Mouse (Mus musculus) heart, embryonic 16.5 days (tissue): ENCODE measurements around the gene Gal3st1. TPM values are rescaled to one million over a fixed set of nuclear protein-coding genes. Genes with fewer than 3 reads are reported as not detected.

ENCODE experiments used
- ATAC-seq: fragments of 200-750 bp; cut with Nextera tagmentation; replicated peaks from 2 replicates; pipeline ENCODE4 v1.8.0; 2017; ENCODE audit warnings: moderate number of reproducible peaks; ENCODE audit not compliant: insufficient read depth, low FRiP score; ENCODE audit errors: extremely low read depth
- H3K27ac ChIP-seq: fragments of 300-500 bp; sonication (generic); 2 replicates; pipeline ENCODE4 v1.5.1; 2014; ENCODE audit warnings: mild to moderate bottlenecking, low read length, control low read depth, moderate library complexity
- H3K27me3 ChIP-seq: fragments of 300-500 bp; sonication (generic); 2 replicates; pipeline ENCODE4 v1.6.1; 2014; ENCODE audit warnings: low read length, mixed read lengths; ENCODE audit not compliant: control insufficient read depth, insufficient read depth
- H3K36me3 ChIP-seq: fragments of 300-500 bp; sonication (generic); 2 replicates; pipeline ENCODE4 v1.6.1; 2014; ENCODE audit not compliant: control insufficient read depth, insufficient read depth
- H3K4me1 ChIP-seq: fragments of 300-500 bp; sonication (generic); 2 replicates; pipeline ENCODE4 v1.6.1; 2014; ENCODE audit warnings: low read length, mixed read lengths; ENCODE audit not compliant: control insufficient read depth, insufficient read depth
- H3K4me2 ChIP-seq: fragments of 300-500 bp; sonication (generic); 2 replicates; pipeline ENCODE4 v1.6.1; 2014; ENCODE audit warnings: low read depth, mild to moderate bottlenecking, control low read depth, low read length
- H3K4me3 ChIP-seq: fragments of 300-500 bp; sonication (generic); 2 replicates; pipeline ENCODE4 v1.5.1; 2014; ENCODE audit warnings: mild to moderate bottlenecking, control low read depth, low read length
- H3K9ac ChIP-seq: fragments of 300-500 bp; sonication (generic); 2 replicates; pipeline ENCODE4 v1.6.1; 2014; ENCODE audit warnings: low read length, control low read depth
- H3K9me3 ChIP-seq: fragments of 300-500 bp; sonication (generic); replicated peaks from 2 replicates; pipeline ENCODE4 v1.6.1; 2016; ENCODE audit warnings: low read length; ENCODE audit not compliant: control insufficient read depth
- WGBS: fragments of 180-500 bp; shearing (Covaris S2); extraction: QIAGEN DNeasy Blood & Tissue Kit; methylation state at CpG from one replicate; pipeline ENCODE4 v1.1.7; 2014; 5-methylcytosine and 5-hydroxymethylcytosine counted together
- polyA plus RNA-seq: library from polyadenylated mRNA; unstranded; fragments of >200 nt; fragmentation: Nextera tagmentation; extraction: Ambion mirVana; gene quantifications from 2 replicates; pipeline ENCODE4 v1.2.1, GENCODE M21; 2015

Gal3st1 gene
- polyA plus RNA-seq, 1 experiment from 2014 or later = 0.74 TPM

DNA sequence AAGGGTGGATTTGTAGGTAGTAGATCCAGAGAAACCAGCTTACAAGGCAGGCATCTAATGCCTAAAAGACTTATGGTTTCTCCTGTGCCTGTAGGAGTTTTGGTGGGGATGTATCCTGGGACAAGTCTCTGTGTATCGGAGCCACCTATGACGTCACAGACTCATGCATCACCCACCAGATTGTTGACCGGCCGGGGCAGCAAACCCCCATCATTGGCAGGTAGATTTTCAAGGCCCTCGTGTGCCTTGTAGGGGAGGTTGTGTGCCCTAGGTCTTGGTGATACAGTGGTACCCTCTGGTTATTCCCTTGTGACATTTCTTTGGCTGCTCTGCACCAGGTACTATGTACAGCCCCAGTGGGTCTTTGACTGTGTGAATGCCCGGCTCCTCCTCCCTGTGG, 6.8 kb upstream of the Gal3st1 start, which contains the start of gene 4930556J24Rik:
TSS of gene 4930556J24Rik (minus strand) at position 101 of the 400 bp plus-strand sequence.
- H3K4me2 ChIP-seq = no peak within 1 kb of the TSS
- peaks cover 71% of the 10 kb centered on the region for H3K36me3 ChIP-seq
- 88% methylated on average over 6 of the region's 6 CpGs for WGBS
- ATAC-seq = no peak
- no peak within 1 kb of the TSS for H3K27ac ChIP-seq
- H3K4me1 ChIP-seq = no peaks in the 10 kb centered on the region
- no peaks in the 10 kb centered on the region for H3K27me3 ChIP-seq
- H3K4me3 ChIP-seq = no peak within 1 kb of the TSS
- no peak within 1 kb of the TSS for H3K9ac ChIP-seq
- no peaks in the 10 kb centered on the region for H3K9me3 ChIP-seq

DNA sequence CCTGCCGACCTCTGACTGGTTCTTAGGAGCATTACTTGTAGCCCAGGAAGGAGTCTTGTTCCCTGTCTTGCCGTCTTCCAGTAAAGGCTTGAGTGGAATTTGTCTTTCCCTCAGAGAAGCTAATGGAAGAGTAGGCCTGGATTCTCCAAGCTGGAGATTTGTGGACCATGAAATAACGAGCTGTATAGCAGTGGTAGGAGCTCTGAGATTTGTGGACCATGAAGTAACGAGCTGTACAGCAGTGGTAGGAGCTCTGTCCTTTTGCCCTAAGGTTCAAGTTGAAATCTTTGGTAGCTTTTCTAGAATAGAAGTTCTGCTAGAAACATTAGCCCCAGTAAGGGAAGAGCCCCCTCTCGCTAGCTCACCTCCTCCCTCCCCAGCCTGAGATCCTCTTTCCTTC, 5.0 kb upstream of the Gal3st1 start:
- H3K27ac ChIP-seq = no peak overlapping the region
- 92% methylated on average over 5 of the region's 5 CpGs for WGBS
- ATAC-seq = no peak
- H3K36me3 ChIP-seq = peaks cover 55% of the 10 kb centered on the region
- no peak overlapping the region for H3K4me3 ChIP-seq
- no peaks in the 10 kb centered on the region for H3K9me3 ChIP-seq
- H3K9ac ChIP-seq = no peak overlapping the region
- H3K4me1 ChIP-seq = peaks cover 3% of the 10 kb centered on the region
- peaks cover 6% of the 10 kb centered on the region; the same call in 1 of the 2 replicates for H3K27me3 ChIP-seq
- no peak overlapping the region for H3K4me2 ChIP-seq

- no peaks in the 10 kb centered on the region for H3K9me3 ChIP-seq
- peaks cover 3% of the 10 kb centered on the region for H3K4me1 ChIP-seq
- WGBS = 57% methylated on average over 6 of the region's 6 CpGs
- peaks cover 30% of the 10 kb centered on the region for H3K36me3 ChIP-seq
- no peak overlapping the region for H3K9ac ChIP-seq
- H3K4me2 ChIP-seq = no peak overlapping the region
- peaks cover 18% of the 10 kb centered on the region for H3K27me3 ChIP-seq
- no peak overlapping the region for H3K27ac ChIP-seq
- no peak overlapping the region for H3K4me3 ChIP-seq
- ATAC-seq = no peak
Observed at GRCm38 (mm10) chr11:3981536-3981935, 1.9 kb upstream of the Gal3st1 start.

DNA sequence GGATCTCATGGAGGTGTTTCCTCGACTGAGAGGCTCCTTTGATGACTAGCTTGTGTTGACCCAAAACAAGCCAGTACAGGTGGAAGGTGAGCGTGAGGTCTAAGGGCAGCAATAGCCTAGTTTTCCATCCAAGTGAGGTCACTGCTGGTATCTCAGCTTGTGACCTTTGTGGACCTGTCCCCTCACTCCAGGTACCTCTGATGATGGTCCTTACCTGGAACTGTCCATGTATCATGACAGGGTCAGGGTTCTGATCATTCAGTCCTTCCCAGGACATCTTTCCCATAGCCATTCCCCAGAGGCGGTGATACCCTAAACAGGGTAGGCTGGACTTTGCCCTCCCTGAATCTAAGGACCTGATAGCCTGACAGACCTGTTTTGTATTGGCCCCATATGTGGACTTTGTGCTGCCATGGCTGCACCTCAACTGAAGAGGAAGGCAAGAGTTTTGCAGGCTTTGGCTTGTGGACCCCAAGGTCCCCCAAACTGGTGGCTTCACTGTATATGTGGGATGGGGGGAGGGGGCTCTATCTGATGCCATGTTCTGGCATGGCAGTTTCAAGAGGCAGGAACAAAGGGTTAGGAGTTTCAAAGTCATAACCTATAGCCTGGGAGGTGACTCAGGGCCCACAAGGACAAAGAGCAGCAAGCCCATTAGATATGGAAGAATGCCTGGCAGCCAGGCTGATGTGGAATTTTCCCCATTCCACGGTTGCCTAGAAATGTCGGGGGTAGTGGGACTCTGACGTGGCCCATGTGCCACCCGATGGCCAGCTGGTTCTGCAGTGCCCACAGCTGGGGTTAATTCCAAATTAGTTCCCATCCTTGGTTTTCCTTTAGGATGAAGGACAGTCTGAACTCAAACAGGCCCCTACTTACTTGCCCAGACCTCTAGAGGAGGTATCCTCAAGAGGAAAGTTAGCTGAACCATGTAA, 894 bp upstream of the Gal3st1 start:
- no peak for ATAC-seq
- Histone ChIP-seq H3K9ac (no peak overlapping the region), H3K4me1 (peaks cover 3% of the 10 kb centered on the region), H3K27ac (no peak overlapping the region), H3K36me3 (peaks cover 21% of the 10 kb centered on the region), H3K4me3 (no peak overlapping the region), H3K27me3 (peaks cover 18% of the 10 kb centered on the region), H3K9me3 (no peaks in the 10 kb centered on the region), H3K4me2 (no peak overlapping the region)
- 60% methylated on average over 7 of the region's 7 CpGs for WGBS

GRCm38 (mm10) chr11:3983863-3984745, 668 bp downstream of the Gal3st1 start:
- ATAC-seq = no peak
- Histone ChIP-seq H3K4me3 (peak overlapping the region; percentile 45), H3K4me1 (peaks cover 3% of the 10 kb centered on the region), H3K4me2 (peak overlapping the region; percentile 73), H3K27me3 (peaks cover 18% of the 10 kb centered on the region), H3K9me3 (no peaks in the 10 kb centered on the region), H3K36me3 (peaks cover 10% of the 10 kb centered on the region; the same call in 1 of the 2 replicates), H3K9ac (peak overlapping the region; percentile 35; the same call in 1 of the 2 replicates), H3K27ac (no peak overlapping the region)
- 7% methylated on average over 15 of the region's 15 CpGs for WGBS

- Histone ChIP-seq H3K9me3 (no peaks in the 10 kb centered on the region), H3K27ac (no peak overlapping the region), H3K4me3 (no peak overlapping the region), H3K36me3 (no peaks in the 10 kb centered on the region), H3K9ac (no peak overlapping the region), H3K4me2 (no peak overlapping the region), H3K27me3 (0 out of 2 replicates have a peak, but pooled peaks cover 1% of the 10 kb centered on the region), H3K4me1 (no peaks in the 10 kb centered on the region)
- ATAC-seq = no peak
- 51% methylated on average over 3 of the region's 3 CpGs for WGBS
Observed at GRCm38 (mm10) chr11:3989748-3990147, 6.3 kb downstream of the Gal3st1 start.

- no peak for ATAC-seq
- WGBS = 66% methylated on average over 6 of the region's 6 CpGs
Observed at GRCm38 (mm10) chr11:3993132-3993531, 9.7 kb downstream of the Gal3st1 start.

DNA sequence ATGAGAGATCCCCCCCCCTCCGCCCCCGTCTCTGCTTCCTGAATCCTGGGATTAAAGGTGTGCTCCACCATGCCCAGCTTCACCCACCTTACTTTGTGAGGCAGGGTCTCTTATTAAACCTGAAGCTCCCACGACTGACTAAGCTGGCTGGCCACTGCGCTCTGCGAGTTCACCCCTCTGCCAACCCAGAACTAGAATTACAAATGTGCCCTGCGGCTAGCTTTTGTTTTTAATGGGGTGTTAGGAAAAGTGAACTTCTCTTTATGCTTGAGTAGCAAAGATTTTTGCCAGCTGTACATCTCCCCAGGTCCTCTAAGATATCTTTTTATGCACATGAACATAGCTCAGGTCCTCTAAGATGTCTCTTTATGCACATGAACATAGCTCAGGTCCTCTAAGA, 10.5 kb downstream of the Gal3st1 start:
- 72% methylated on average over 6 of the region's 6 CpGs for WGBS
- no peaks in the 10 kb centered on the region for H3K36me3 ChIP-seq
- H3K4me1 ChIP-seq = peaks cover 5% of the 10 kb centered on the region; the same call in 1 of the 2 replicates
- no peaks in the 10 kb centered on the region; the same call in 1 of the 2 replicates for H3K9me3 ChIP-seq
- no peak overlapping the region for H3K4me2 ChIP-seq
- H3K4me3 ChIP-seq = no peak overlapping the region
- H3K27me3 ChIP-seq = peaks cover 24% of the 10 kb centered on the region
- H3K9ac ChIP-seq = no peak overlapping the region
- ATAC-seq = no peak
- H3K27ac ChIP-seq = no peak overlapping the region

More at GRCm38 (mm10) chr11:3993132-3993531, 9.7 kb downstream of the Gal3st1 start:
- Histone ChIP-seq H3K36me3 (no peaks in the 10 kb centered on the region), H3K4me2 (no peak overlapping the region), H3K4me1 (peaks cover 5% of the 10 kb centered on the region; the same call in 1 of the 2 replicates), H3K9me3 (no peaks in the 10 kb centered on the region; the same call in 1 of the 2 replicates), H3K27me3 (peaks cover 16% of the 10 kb centered on the region), H3K27ac (no peak overlapping the region), H3K4me3 (no peak overlapping the region), H3K9ac (no peak overlapping the region)
